Mouse (Mus musculus): Measurements from ENCODE around the gene Tmem182. TPM values are rescaled to one million over a fixed set of nuclear protein-coding genes. Genes with fewer than 3 reads are reported as not detected.

Gene Tmem182
- total and polyA plus RNA-seq, 3 experiments, result 0.11 TPM; not detected in 2

DNA sequence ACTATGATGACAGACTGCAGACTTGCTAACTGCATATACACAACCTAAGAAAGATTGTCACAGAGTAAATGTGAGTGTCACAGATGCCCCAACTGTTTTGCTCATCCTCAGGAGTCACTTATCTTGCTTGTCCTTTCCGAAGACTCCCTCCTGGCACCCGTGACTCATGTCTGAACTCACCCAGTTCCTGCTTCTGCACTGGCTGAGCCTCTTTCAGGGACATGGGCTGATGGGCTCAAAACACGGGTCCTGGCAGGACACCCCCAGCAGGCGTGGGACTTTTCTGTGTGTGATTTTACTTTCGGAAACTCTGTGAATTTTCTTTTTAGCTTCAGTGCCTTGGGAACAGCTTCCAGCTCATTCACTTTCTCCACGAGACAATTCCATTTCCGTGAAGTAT lies 20.4 kb downstream of the Tmem182 start:
- no peaks in the 10 kb centered on the region for H3K36me3 ChIP-seq (replicated peaks)
- DNase-seq (ENCODE audit: low spot score) (no peak), ATAC-seq (ENCODE audit: extremely low read depth, insufficient number of reproducible peaks, low FRiP score, poor library complexity, severe bottlenecking) (no peak)
- H3K4me1 ChIP-seq (ENCODE audit: insufficient read depth, low read depth, low read length), result no peaks in the 10 kb centered on the region
- H3K9me3 ChIP-seq (replicated peaks), result no peaks in the 10 kb centered on the region
- H3K27me3 ChIP-seq (ENCODE audit: insufficient read depth, low read length), result no peaks in the 10 kb centered on the region
- H3K4me3 ChIP-seq (ENCODE audit: low read depth, low read length), result no peak overlapping the region
- no peak for TF ChIP-seq GATA2 (IDR thresholded peaks at IDR 0.05; ENCODE audit: borderline replicate concordance, low read depth, low read length)
- no peak for TF ChIP-seq TAL1 (conservative IDR thresholded peaks at IDR 0.05; ENCODE audit: low read depth, low read length)

DNA sequence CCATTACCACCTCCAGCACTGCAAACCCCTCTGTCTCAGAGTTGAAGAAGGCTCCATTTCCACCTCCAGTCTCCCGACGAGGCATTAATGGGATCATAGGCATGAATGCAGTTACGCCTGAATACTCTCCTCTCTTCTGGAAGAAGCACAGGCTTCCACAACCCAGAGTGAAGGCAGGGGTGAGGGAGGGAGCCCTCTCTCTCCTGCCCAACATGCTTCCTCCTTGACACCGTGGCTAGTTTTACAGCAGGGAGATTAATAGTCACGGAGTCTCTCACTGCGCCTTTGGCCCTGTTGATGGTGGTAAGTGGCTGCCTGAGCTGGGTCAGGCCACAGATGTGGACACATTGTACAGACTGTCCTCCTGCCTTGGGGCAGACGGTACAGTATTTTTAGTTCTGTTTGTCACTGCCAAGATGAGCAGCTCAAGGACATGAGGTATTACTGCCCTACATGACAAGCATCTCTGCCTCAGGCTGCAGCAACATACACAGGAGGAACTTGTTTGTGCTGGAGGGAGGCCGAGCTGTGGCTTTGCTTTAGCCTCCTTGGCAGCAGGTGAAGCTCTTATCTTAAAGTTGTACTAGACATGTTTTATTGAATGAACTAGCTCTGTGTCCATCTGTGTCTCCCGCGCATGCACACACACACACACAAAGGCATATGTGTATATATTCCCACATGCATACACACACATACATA lies 24.0 kb downstream of the Tmem182 start:
- H3K9me3 ChIP-seq (replicated peaks), result no peaks in the 10 kb centered on the region
- ATAC-seq (ENCODE audit: extremely low read depth, insufficient number of reproducible peaks, low FRiP score, poor library complexity, severe bottlenecking) (no peak), DNase-seq (ENCODE audit: low spot score) (no peak)
- no peak overlapping the region for H3K4me3 ChIP-seq (ENCODE audit: low read depth, low read length)
- H3K27me3 ChIP-seq (ENCODE audit: insufficient read depth, low read length), result no peaks in the 10 kb centered on the region
- H3K4me1 ChIP-seq (ENCODE audit: insufficient read depth, low read depth, low read length), result no peaks in the 10 kb centered on the region
- TF ChIP-seq POLR2AphosphoS5 (IDR thresholded peaks at IDR 0.05; ENCODE audit: insufficient replicate concordance, low read depth, low read length) (no peak), GATA1 (IDR thresholded peaks at IDR 0.05; ENCODE audit: borderline replicate concordance, low read length) (no peak), GATA2 (IDR thresholded peaks at IDR 0.05; ENCODE audit: borderline replicate concordance, low read depth, low read length) (no peak), CTCF (IDR thresholded peaks at IDR 0.05; ENCODE audit: low read depth, low read length) (no peak), TAL1 (conservative IDR thresholded peaks at IDR 0.05; ENCODE audit: low read depth, low read length) (no peak)
- H3K36me3 ChIP-seq (replicated peaks), result no peaks in the 10 kb centered on the region

DNA sequence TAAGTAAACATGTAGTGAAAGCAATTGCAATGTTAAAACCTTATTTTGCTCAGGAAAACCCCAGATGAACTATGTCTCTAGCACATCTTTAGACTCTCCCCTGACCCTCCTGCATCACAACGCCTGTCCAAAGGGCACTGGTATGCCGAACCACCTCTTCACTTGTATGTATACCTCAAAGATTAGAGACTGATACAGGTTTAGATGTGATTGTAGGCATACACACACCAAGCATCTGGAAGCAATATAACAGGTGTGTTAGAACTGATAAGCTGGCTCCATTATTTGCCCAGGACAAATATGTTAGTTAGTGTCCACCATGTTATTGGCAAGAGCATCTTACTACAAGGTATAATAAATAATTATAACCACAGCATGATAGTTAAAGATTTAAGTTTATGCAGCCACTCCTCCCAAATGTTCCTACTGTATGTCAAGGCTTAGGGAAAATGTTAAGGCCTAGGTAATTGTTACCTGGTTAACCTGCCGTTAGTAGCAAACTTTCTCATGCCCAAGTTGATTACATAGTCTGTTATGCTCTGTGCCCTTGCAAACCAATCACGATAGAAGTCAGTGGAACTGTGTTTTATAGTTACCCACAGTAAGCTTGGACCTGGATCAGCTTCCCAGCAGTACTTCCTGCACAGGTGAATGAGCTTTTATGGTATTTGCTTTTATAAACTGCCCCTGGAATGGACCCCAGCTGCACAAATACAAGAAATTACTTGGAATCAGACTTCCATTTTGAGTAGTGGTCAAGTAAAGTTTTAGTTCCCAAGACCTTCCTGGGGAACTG lies 25.5 kb downstream of the Tmem182 start:
- H3K27me3 ChIP-seq (ENCODE audit: insufficient read depth, low read length), result no peaks in the 10 kb centered on the region
- H3K36me3 ChIP-seq (replicated peaks), result no peaks in the 10 kb centered on the region
- no peak for TF ChIP-seq GATA2 (IDR thresholded peaks at IDR 0.05; ENCODE audit: borderline replicate concordance, low read depth, low read length)
- TF ChIP-seq POLR2AphosphoS5 (IDR thresholded peaks at IDR 0.05; ENCODE audit: insufficient replicate concordance, low read depth, low read length), result no peak
- TF ChIP-seq GATA1 (IDR thresholded peaks at IDR 0.05; ENCODE audit: borderline replicate concordance, low read length), result no peak
- no peak for TF ChIP-seq CTCF (IDR thresholded peaks at IDR 0.05; ENCODE audit: low read depth, low read length)
- no peak for TF ChIP-seq TAL1 (conservative IDR thresholded peaks at IDR 0.05; ENCODE audit: low read depth, low read length)
- H3K4me1 ChIP-seq (ENCODE audit: insufficient read depth, low read depth, low read length), result no peaks in the 10 kb centered on the region
- H3K9me3 ChIP-seq (replicated peaks), result no peaks in the 10 kb centered on the region
- DNase-seq (ENCODE audit: low spot score), result no peak
- ATAC-seq (ENCODE audit: extremely low read depth, insufficient number of reproducible peaks, low FRiP score, poor library complexity, severe bottlenecking), result no peak
- H3K4me3 ChIP-seq (ENCODE audit: low read depth, low read length), result no peak overlapping the region

DNA sequence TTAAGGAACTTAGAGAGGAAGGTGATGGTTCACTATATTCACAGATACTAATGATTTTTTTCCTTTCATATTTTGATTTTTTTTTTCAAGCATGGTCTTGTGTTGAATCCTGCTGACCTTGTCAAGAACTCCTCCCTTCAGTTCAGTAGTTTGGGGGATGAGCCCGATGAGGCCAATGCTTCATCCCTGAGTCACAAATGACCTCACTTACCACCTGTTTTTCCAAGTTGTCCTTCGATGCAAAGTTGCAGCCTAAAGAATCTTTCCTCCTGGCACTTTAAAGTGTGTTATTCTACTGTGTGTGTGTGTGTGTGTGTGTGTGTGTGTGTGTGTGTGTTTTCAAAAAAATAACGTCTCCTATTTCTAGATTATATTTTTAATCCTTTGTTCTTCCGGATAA lies 30.1 kb downstream of the Tmem182 start:
- Histone ChIP-seq H3K4me1 (ENCODE audit: insufficient read depth, low read depth, low read length) (no peaks in the 10 kb centered on the region), H3K27me3 (ENCODE audit: insufficient read depth, low read length) (no peaks in the 10 kb centered on the region), H3K9me3 (replicated peaks) (no peaks in the 10 kb centered on the region), H3K36me3 (replicated peaks) (no peaks in the 10 kb centered on the region), H3K4me3 (ENCODE audit: low read depth, low read length) (no peak overlapping the region)
- no peak for DNase-seq (ENCODE audit: low spot score)
- no peak for ATAC-seq (ENCODE audit: extremely low read depth, insufficient number of reproducible peaks, low FRiP score, poor library complexity, severe bottlenecking)
- no peak for TF ChIP-seq GATA1 (IDR thresholded peaks at IDR 0.05; ENCODE audit: borderline replicate concordance, low read length)

DNA sequence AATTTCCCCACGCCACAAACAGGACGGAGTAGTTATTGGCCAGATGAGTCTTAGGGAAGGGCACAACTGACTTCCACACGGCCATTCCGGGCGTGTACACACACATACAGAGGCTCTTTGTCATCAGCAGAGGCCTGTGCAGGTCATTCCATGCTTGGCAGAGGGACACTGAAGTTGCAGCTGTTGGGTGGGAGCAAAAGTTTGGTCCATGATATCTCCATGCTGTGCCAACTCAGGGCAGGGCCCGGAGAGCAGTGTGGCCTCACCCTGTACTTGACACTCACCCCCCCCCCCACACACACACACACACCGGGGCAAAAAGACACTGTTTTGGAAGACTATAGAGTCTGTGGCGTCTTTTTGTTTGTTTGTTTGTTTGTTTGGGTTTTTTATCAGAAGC lies 35.2 kb downstream of the Tmem182 start:
- no peak overlapping the region for H3K4me3 ChIP-seq (ENCODE audit: low read depth, low read length)
- H3K4me1 ChIP-seq (ENCODE audit: insufficient read depth, low read depth, low read length), result no peaks in the 10 kb centered on the region
- TF ChIP-seq GATA1 (IDR thresholded peaks at IDR 0.05; ENCODE audit: borderline replicate concordance, low read length) (no peak), GATA2 (IDR thresholded peaks at IDR 0.05; ENCODE audit: borderline replicate concordance, low read depth, low read length) (no peak), CTCF (IDR thresholded peaks at IDR 0.05; ENCODE audit: low read depth, low read length) (no peak), POLR2AphosphoS5 (IDR thresholded peaks at IDR 0.05; ENCODE audit: insufficient replicate concordance, low read depth, low read length) (no peak), TAL1 (conservative IDR thresholded peaks at IDR 0.05; ENCODE audit: low read depth, low read length) (no peak)
- ATAC-seq (ENCODE audit: extremely low read depth, insufficient number of reproducible peaks, low FRiP score, poor library complexity, severe bottlenecking), result no peak
- no peaks in the 10 kb centered on the region for H3K9me3 ChIP-seq (replicated peaks)
- no peaks in the 10 kb centered on the region for H3K27me3 ChIP-seq (ENCODE audit: insufficient read depth, low read length)
- no peak for DNase-seq (ENCODE audit: low spot score)
- no peaks in the 10 kb centered on the region for H3K36me3 ChIP-seq (replicated peaks)

DNA sequence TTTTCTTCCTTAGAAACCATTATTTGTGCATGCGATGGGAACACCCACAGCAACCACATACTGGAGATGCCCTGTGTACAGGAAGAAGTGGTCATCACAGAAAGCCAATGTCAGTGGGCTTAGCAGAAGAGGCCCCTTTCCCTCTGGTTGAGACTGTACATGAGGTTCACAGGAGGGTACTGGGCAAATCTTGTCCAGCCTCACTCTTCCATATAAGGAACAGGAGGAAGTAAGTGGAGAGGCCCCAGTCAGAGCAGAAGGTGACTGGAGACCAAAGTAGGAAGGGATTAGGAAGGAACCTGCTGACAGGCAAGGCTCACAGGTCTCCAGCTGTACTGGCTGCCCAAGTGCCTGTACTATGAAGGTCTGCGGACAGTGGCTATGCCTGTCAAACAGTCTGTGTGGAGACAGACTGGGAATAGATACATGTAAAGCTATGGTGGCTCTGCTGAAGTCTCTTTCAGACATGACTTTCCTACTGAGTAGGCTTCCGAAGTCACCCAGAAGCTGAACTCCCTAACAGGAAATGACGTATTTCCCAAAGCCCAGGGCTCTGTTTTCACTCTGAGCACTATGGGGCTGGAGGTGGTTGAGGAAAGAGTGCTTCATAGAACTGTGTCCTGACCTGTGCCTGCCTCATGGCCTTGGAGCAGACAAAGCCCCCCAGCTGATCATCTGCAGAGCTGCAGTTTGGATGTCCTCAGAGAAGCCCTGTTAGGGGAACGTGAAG lies 35.8 kb downstream of the Tmem182 start:
- Histone ChIP-seq H3K36me3 (replicated peaks) (no peaks in the 10 kb centered on the region), H3K4me3 (ENCODE audit: low read depth, low read length) (no peak overlapping the region), H3K9me3 (replicated peaks) (no peaks in the 10 kb centered on the region), H3K4me1 (ENCODE audit: insufficient read depth, low read depth, low read length) (no peaks in the 10 kb centered on the region), H3K27me3 (ENCODE audit: insufficient read depth, low read length) (no peaks in the 10 kb centered on the region)
- ATAC-seq (ENCODE audit: extremely low read depth, insufficient number of reproducible peaks, low FRiP score, poor library complexity, severe bottlenecking) (no peak), DNase-seq (ENCODE audit: low spot score) (no peak)
- TF ChIP-seq TAL1 (conservative IDR thresholded peaks at IDR 0.05; ENCODE audit: low read depth, low read length), result no peak
